Mouse (Mus musculus) skeletal muscle tissue, adult 2 months (tissue): ENCODE data around the gene Col4a4.

Experiments used
- DNase-seq: peaks from one replicate; pipeline ENCODE4 v3.0.0-alpha.2; 2012; ENCODE audit warnings: low read depth, low spot score

Col4a4 gene

DNA sequence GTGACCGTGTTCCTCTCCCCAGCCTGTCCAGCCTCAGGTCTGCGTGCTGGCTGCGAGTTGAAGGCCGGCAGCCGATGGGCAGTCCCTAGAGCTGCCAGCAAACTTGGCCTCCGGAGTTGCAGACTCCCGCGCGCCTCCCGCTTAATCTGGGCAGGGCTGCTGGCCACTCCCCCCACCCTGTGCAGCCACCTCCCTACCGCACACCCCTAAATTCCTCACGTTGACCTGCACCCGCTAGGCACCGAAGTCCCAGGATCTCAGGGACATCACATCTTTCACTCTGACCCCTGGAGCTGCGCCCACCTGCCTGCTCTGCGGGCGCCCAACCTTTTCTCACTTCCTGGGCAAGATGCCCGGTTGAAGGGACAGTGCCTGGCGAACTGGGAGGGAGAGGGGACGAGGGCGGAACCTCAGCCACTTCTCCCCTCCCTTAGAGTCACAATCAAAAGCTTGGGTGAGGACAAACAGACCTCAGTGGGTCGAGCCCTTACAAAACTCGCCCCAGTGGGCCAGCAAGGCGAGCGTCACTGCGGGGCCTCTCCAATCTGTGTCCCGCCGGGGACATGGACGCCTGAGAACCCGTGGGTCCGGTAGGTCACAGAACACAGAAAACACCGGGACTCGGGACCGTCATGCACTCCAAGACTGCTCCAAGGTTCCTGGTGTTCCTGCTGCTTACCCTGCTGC is at the start of gene Col4a4, which contains the start of gene Col4a3:
TSS of gene Col4a4 (minus strand) at position 137 of the 687 bp plus-strand sequence.
TSS of gene Col4a3 (plus strand) at position 209 of the 687 bp plus-strand sequence.
- DNase-seq = no peak

DNA sequence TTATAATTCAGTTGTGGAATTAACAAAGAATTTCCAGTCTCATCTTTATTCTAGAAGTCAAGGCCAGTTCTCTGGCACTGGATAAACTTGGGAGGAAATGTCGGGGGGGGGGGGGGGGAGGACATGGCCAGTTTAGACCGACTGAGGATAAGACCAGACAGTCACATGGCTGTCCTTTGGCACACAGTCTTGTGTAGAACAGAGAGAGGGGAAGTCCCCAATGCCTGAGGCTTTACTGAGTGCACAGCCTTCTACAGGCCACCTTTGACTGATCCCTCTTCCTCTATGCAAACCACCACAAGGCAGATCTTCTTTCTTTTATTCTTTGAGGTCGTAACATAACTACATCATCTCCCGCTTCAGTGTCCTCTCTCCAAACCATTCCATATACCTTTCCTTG is 49.7 kb upstream of the Col4a4 start:
- DNase-seq = no peak

DNA sequence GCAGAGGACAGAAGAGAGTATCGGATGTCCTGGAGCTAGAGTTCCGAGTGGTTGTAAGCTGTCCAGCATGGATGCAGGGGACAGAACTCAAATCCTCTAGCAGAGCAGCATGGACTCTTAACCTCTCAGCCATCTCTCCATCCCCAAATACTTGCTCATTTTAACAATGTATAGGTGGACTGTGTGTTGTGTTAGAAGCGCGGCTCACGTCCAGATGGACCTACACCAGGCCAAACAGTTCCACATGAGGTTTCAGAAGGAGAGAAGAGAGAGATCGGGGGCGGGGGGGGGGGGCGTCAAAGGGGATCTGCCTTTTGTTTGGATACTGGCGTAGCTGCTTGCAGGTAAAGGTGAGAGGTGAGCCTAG is 48.6 kb upstream of the Col4a4 start:
- no peak for DNase-seq

DNA sequence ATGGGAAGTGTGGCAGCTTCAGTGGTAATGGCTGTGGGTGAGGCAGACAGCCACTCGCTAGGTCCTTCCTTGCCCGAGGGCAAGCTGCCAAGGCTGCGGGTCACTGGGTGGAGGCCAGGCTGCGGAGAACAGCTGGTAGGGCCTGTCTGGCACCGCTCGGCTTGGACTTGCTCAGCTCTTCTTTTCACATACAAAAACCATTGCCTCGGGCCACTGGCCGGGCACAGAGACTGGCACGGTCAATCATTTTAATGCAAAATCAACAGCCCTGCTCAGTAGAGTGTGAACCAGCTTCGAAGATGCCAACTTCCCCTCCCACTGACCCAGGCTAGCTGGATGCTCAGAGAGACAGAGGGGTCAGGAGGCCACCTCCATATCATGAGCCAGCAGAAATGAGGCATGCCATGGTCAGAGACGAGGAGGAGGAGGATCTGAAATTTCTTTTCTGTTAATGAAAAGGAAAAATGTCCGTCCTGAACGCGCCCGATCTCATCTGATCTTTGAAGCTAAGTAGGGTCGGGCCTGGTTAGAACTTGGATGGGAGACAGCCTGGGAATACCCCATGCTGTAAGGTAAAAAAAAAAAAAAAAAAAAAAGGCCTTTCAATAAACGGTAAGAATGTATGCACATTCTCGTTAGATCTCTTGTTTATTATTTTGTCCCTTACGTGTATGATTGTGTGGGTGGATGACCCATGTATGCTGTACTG is 48.0 kb upstream of the Col4a4 start:
- peak; percentile 27 for DNase-seq

DNA sequence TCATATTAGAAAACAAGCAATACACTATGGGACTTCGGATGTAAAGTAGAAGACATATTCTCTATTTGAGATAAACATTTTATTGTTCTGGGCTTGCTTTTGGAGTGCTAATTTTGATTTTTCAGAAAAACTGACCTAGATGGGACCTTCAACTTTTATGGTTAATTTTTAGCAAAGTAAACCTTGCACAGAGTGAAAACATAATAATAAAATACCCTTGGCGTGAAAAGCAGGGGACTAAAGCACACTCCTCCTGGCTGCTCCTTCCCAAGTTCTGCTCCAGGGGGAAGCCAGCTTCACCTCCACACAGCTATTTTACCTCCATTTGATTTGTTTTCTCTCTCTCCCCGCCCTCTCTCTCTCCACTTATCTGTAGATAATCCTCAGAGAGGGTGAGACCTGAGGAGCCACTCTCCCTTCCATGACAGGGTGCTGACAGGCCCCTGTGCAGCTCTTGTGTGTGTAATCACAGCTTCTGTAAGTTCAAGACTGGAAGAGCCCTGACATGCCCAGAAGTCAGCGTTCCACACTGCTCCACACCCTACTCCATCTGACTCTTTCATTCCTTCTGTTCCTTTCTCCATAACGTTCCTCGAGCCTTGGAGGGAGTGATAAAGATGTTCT is 44.6 kb upstream of the Col4a4 start:
- DNase-seq = no peak

DNA sequence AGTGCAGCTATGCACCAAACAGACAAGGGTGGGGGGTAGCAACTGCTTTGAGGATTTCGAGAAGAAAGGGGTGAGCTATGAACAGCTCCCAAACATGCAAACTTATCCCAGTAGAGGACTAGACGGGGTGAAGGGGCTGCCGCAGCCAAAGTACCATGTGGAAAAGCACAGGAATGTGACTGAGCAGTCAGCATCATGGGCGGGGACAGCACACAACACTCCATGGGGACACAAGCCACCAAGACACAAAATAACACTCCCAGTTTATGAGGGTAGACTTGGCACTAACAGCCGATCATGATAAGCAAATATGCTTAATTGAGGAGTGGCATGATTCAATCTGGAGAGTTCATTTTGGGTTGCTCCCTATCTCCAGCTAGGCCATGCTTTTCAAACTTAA is 42.8 kb upstream of the Col4a4 start:
- DNase-seq = no peak

DNA sequence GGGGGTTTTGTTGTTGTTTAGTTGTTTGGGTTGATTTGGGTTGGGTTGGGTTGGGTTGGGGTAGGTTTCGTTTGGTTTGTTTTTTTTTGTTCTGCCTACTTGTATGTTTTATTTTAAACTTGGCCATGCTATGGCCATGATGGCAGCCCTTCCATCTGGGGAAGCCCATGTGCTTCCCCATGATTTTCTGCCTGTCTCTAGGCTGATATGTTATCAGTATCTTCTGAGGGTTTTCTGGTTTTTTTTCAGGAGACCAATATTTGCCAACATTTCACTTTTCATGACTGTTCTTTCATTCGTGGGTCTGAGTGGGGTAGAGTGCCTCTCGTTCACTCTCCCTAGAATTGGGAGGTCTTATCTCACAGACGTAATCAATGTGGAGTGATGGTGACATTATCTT is 41.0 kb upstream of the Col4a4 start:
- no peak for DNase-seq

DNA sequence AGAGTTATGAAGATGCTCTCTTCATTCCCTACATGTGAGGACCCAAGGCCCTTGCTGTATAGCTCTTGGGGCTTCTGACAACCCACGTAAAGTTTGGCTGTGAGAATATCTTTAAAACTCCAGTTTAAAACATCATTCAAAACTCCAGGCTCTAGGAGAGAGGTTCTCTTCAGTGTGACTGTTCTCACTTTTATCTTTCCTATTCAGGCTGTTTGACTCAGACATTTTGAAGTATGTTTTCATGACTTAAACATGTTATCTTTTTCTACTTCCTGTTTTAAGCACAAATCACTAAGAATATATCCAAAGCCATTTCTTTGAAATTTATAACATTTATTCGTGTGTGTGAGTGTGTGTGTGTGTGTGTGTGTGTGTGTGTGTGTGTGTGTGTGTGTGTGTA is 38.8 kb upstream of the Col4a4 start:
- no peak for DNase-seq

DNA sequence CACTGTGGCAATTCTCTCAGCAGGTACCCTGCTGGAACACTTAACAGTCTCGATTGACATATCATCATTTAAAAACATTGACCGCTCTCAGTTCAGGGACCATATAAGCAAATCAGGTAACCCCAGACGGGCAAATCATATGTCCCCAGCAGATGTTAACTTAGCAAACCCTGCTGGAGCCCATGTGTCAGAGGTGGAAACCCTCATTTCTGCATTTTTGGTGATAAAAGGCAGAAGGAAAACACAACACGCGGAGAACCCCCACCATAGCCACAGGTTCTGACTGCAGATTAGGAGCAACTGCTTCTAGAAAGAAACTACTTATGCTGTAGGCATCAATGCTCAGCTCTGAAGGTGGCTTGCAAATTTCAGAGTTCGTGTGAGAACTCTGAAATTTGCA is 38.3 kb upstream of the Col4a4 start:
- no peak for DNase-seq

DNA sequence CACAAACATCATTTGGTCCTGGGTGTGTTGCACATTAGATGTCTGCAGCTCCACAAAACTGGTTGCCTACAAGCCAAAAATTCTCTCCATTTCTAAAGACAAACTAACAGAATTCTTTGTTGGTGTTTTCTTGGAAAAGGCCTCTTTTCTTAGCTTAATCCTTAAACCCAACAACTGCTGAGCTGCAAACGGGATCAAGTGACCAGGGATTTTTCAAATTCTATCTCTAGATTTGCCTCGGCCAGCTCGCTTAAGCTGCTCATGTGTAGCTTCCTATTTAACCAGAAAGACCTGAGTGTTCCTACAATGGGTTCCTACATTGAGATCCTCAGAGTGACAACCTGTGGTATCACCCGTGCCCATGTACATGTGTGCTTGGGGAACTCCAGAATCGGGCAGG is 33.3 kb upstream of the Col4a4 start:
- no peak for DNase-seq

DNA sequence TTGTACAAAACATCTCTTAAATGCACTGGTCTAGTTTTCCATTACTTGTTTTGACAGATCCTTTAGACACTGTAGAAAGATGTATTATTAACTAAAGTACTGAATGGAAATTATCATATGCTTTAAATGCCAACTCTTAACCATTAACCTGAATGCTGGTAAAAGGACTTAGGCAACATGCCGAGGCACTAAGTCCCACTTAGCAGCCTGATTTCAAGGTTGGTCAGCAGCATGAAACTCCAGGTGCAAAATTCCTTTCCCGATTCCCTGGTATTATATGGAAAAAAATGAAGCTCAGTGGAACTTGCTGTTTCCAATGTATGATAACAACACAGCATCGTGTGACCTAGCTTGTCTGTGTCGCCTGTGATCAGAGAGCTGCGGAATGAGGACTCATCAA is 31.9 kb upstream of the Col4a4 start:
- no peak for DNase-seq

DNA sequence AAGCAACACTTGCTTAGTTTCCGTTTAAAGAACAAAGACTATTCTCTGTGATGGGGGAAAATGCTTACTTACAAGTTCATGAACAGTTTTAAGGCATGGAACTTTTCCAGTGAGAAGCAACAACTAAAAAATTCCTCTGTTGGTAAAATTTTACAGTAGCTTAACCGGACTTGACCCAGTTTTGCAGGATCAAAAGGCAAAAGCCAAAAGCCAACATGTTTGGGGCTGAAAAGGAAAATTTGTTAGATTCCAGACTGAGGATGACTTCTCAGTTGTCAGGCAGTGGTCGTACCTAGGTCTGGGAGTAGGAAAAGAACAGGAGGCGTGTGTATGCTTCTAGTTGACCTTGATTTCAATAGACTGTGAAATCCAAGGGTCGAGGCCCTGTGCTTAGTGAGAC is 31.4 kb upstream of the Col4a4 start:
- DNase-seq = no peak

DNA sequence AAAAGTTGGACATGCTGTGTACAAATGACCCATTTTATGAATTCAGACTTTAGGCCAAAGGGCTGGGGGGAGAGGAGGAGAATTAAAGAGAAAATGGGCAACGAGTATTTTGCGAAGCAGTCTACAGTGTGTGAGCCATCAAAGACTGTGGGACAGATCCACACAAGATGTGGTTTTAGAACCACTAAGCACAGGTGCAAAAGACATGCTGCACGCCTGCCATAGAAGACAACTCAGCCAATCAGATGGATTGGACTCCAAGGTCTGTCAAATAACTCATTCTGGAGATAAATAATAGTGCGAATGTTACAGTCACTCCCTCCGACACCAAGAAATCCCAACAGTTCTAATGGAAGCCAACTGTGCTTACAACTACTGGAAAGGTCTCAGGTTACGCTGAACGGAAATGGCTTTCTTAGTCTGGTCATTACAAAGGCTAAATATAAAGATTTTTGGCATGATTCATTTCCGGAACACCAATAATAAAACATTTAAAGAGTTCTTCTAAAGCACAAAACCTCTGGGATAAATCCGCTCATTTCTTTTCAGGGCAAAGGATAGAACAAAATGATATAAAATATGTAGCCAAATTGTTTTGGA is 25.5 kb upstream of the Col4a4 start:
- DNase-seq = no peak

DNA sequence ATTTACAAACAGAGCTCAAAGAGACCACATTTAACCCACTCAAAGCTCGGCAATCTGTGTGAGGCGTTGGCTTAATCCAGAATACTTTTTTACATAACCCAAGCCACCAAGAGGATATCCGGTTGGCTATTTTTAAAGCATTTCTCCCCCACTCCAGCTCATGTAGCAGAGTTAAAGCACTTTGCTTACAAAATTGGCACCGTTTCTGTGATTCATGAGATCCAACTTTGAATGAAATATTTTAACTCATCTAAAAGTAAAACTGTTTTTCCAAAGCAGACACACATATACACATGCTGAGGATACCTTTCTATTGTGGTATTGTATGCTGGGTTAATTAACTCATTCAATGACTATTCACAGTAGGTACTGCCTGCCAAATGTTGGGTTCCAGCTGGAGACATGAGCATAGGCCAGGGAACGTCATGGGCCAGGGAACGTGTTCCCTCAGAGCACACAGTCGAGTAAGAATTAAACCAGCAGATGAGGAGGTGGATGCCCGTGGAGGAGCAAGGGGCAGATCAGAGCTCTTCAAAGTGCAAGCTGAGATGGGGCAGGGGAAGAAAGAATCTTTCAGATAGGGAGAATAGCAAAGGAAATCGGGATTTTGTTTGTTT is 22.1 kb upstream of the Col4a4 start:
- DNase-seq = peak; percentile 39

DNA sequence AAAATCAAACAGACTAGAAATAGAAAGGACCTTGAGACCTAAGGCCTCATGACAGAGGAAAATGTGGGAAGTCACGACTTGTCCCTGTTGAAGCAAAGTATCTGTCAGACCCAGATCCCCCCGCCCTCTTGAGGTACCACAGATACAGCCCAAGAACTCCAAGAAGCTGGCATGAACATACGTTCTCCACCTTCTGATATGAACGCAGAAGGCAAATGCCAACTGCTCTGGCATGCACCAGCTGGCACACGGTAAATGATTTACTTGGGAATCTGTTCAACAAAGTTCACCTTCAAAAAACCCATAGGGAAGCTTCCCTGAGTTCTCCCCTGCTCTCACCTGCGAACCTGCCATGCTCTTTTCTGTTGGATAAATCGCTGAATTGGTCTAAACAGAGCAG is 19.2 kb upstream of the Col4a4 start:
- no peak for DNase-seq

DNA sequence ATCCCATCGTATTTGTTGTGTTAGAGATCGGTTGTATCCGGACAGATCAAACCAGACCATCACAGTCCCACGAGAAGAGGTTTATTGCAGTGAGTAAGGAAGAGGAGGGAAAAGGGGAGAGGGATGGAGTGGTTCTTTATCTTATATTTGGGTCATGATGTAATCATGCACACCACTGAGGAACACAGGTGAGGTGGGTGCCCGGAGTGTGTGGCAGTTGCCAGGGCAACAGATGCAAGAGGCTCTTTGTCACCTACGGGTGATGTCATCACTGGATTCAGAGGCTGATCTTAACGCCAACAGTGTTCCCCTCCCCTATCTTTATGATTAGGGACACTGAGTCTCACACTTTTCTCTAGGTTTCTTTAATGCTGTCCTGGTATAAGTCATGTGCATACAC is 18.7 kb upstream of the Col4a4 start:
- no peak for DNase-seq

DNA sequence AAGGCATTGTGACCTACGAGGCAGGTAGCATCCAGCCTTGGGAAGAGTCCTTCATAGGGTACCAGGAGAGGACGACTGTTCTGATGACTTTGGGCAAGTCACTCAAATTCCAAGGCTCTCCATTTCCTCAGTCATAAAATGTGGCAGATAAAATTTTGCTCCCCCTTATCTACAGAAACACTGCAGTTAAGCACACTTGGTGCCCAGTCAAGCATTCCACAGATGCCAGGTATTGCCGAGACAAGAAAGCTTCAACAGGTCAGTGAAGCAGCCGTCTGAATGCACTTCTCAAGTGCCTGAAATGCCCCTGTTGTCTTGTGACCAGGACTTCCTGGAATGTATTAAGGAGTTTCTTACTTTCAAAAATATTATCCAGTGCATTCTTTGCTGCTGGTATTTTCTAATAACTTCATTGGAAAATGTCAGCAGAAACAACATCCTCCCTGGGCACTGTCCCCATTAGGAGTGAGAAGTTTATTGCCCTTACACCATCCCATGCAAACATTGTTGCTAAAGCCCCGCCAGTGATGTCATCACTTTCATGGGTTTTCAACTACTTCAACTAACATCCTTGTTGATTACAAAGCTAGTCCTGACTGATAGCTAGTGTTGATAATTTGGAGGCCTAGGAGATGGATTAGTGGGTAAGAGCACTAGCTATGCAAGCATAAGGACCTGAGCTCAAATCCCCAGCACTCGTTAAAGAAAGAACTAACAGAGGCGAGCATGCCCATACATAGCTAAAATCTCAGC is 16.7 kb upstream of the Col4a4 start:
- no peak for DNase-seq

DNA sequence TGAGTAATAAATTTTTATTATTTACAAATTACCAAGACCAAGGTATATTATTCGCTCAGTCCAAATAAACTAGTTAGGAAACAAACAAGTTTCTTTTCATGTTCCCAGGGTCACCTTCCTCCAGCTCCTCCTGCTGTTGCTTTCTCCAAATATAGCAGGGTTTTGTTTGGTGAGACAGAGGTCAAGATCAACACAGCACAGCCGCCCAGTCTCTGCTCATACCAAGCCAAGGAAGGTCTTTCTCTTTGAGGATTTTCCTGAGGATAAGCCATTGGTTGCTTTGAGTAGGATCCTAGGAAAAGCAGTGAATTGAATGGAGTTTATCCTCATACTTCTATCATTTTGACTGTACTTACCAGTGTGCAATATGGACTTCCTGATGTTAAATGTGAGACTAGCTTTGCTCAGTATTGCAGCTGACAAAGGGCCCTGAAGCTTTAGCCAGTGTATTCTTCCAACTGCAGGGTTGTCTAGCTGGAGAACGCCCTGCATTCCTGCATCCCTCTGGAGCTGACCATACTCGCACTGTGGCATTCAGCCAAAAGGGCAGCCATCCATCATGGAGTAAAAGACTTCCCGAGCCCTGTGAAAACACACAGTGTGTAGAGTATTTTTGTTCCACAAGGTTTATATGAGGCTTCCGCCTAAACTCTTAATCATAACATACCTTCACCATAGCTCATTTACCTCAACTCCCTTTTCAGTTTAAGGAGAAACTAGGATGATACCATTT is 10.4 kb upstream of the Col4a4 start:
- no peak for DNase-seq

DNA sequence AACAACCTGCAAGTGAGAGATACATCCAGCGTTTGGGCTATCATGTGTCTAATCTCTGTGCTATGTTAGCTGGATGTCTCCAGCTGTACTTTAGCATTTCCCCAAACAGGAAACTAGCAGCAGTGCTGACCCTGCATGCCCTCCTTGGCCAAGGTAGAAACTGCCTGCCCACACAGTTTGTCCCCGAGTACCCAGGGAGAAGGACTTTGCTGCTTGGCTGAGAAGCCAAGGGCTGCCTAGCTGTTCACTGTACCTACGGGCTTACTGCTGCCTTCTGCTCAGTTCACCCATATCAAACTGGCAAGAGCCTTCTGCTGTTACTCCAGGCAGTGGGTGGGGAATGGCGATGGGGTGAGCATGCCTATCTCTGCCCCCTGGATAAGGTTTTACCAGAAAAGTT is 3.6 kb upstream of the Col4a4 start:
- DNase-seq = no peak

DNA sequence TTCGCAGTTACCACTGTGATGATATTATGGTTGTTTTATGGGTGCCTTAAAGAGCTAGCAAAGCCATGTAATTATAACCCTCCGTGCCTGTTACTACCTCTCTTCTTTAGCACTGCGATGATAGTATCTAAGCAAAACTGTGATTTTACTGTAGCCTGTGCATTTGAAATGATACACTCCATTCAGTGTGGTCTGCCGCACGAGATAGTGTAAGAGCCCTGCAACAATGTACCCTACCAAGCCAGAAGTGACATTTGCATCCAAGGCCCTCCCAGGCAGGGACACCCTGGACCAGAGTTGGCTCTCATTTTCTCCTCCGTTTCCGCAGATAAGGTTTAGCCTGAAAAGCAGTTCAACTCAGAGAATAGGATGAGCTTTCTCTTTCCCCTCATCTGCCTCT is 668 bp downstream of the Col4a4 start:
- no peak for DNase-seq

DNA sequence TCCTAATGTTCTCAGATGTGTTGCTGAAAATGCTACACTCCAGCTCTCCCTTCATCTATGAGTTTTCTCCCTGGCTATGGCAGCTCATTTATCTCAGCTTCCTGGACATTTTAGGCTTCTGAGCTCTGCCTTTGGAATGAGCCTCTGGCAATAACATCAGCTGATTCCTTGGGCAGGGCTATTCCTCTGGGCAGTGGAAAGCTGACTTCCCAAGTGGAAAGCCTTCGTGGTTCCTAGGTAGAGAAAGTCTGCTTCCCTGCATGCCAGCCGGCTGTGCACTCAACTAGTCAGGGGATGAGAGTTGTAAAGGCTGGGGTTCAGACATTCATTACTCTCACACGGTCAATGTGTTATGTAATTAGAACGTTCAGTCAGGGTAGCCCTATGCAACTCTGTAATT is 8.3 kb downstream of the Col4a4 start:
- DNase-seq = no peak
